Mouse (Mus musculus): ENCODE measurements at regions not wholly inside any gene's neighbourhood (a gene's known extent, or its start where the extent isn't known, plus 50 kb on each side); places are given as distances from the start of the nearest gene placed in this dataset.

DNA sequence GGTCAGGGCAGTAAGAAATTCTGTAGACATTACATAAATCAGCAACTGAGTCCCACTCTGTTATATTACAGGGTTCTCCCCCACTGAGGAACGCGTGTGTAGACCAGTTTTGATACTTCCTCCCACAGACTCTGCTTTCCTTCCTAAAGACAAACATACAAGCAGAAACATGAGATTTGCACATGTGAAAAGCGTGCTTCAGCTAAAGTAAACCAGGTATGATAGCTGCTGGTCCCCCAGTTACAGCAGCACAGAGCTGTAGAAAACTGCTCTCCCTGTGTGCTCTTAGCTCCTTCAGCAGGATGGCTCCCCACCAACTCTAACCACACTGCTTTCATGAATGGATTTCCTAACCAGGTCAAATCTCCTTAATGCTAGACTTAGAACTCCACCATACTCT lies 175.0 kb downstream of the Spry2 start:
- no peak for DNase-seq
- intact Hi-C loops (cut with DNase I) = no loop called here

- intact Hi-C loops (cut with DNase I) = no loop called here
Observed at GRCm38 (mm10) chr14:105720816-105721510, 175.7 kb downstream of the Spry2 start.

GRCm38 (mm10) chr14:105718676-105719441 lies 177.8 kb downstream of the Spry2 start:
- no peak for DNase-seq
- intact Hi-C loops (cut with DNase I) = no loop called here

More at GRCm38 (mm10) chr14:105720816-105721510, 175.7 kb downstream of the Spry2 start:
- DNase-seq = no peak

GRCm38 (mm10) chr14:105717821-105718220 lies 178.8 kb downstream of the Spry2 start:
- intact Hi-C loops (cut with DNase I) = no loop called here
- DNase-seq = no peak

GRCm38 (mm10) chr14:105708691-105709090 lies 187.9 kb downstream of the Spry2 start:
- intact Hi-C loops (cut with DNase I) = no loop called here
- no peak for DNase-seq

DNA sequence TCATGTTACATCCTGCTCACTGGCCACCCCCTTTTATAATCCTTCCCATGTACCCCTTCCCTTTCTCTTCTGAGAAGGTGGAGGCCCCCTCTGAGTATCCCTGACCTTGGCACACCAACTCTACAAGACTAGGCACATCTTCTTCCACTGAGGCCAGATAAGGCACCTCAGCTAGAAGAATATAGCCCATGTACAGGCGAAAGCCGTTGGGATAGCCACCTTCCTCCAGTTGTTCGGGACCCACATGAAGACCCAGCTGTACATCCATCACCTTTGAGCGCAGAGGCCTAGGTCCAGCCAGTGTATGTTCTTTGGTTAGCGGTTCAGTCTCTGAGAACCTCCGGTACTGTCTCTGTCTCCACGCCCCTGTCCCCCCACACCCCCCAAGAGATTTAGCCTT lies 189.9 kb downstream of the Spry2 start:
- intact Hi-C loops (cut with DNase I) = no loop called here

GRCm38 (mm10) chr14:105698616-105699015 lies 198.0 kb downstream of the Spry2 start:
- DNase-seq = no peak
- intact Hi-C loops (cut with DNase I) = no loop called here

More for the DNA sequence above, 189.9 kb downstream of the Spry2 start:
- no peak for DNase-seq

- DNase-seq = no peak
- intact Hi-C loops (cut with DNase I) = no loop called here
Observed at GRCm38 (mm10) chr14:105698086-105698485, 198.5 kb downstream of the Spry2 start.

DNA sequence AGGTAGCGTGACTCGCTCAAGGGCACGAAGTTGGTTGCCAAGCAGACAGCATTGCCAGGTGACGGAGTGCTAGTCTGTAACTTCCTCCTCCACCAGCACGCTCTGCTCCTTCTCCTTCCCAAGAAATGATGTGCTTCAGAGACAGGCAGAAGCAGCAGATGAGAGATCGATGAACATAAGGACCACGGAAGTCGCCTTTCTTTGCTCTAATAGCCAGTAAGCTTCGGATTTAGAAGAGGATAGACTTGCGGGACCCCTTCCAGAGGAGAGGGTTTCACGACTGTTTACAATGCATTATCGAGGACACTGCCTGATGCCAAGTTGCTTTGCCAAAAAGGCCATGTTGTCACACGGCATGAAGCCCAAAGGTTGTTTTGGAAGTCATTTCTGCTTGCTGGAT lies 199.2 kb downstream of the Spry2 start:
- no peak for DNase-seq
- intact Hi-C loops (cut with DNase I) = no loop called here

DNA sequence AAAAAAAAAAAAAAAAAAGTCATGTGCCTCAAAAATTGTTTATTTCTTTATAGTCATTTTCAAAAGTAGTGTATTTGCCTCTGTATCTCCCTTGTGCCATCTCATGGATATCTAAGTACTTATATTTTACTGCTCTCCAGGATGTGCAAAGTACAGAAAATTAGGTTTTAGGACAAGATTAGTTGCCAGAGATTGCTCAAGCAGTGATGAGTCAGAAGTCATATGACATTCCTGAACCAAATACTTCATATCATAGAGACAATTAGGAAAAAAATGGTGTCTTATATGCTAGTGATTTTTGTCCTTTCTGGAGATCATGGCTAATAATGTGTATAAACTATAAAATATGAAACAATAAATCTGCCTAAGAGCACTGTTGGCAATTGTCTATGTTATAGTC lies 201.7 kb downstream of the Spry2 start:
- intact Hi-C loops (cut with DNase I) = no loop called here
- no peak for DNase-seq

DNA sequence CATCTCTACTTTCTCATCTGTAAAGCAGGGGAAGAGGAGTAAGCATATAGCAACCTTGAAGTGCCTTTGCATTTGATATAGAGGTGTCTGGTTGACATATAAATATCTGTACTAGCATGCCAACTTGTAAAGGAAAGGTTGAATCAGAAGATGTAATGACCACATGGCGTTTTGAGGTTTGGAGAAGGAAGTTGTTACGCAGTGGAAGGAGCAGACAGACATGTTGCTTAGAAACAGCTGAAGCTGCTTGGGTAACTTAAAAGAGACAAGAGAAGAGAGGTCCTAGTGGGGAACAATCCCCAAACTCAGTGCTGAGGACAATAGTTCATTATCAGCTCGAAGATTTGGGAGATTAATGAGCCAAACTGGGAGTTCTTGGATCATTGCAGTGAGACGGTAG lies 202.9 kb downstream of the Spry2 start:
- intact Hi-C loops (cut with DNase I) = no loop called here
- no peak for DNase-seq

GRCm38 (mm10) chr14:105684826-105685465 lies 211.7 kb downstream of the Spry2 start:
- DNase-seq = no peak
- intact Hi-C loops (cut with DNase I) = no loop called here

DNA sequence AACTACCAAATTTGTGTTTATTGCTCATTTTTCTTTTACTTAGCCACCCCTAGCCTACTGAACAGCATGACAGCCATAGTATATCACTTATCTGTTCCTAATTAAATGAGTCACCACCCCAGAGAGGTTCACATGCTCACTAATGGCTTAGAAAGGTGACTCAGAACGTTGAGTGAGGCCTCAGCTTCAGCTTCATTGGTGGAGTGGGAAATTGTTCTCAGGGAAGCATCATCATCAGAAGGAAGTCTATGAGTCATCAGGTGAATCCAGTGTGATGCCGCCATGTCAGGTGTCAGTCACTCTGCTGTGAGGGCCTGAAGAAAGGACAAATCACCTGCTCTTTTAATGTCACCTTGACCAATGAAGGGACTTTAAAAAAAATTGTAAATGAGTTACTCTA lies 212.3 kb downstream of the Spry2 start:
- intact Hi-C loops (cut with DNase I) = no loop called here
- no peak for DNase-seq

GRCm38 (mm10) chr14:105676646-105676930 lies 220.0 kb downstream of the Spry2 start:
- DNase-seq = peak in 1 of 2 experiments; percentile 12
- intact Hi-C loops (cut with DNase I) = no loop called here

DNA sequence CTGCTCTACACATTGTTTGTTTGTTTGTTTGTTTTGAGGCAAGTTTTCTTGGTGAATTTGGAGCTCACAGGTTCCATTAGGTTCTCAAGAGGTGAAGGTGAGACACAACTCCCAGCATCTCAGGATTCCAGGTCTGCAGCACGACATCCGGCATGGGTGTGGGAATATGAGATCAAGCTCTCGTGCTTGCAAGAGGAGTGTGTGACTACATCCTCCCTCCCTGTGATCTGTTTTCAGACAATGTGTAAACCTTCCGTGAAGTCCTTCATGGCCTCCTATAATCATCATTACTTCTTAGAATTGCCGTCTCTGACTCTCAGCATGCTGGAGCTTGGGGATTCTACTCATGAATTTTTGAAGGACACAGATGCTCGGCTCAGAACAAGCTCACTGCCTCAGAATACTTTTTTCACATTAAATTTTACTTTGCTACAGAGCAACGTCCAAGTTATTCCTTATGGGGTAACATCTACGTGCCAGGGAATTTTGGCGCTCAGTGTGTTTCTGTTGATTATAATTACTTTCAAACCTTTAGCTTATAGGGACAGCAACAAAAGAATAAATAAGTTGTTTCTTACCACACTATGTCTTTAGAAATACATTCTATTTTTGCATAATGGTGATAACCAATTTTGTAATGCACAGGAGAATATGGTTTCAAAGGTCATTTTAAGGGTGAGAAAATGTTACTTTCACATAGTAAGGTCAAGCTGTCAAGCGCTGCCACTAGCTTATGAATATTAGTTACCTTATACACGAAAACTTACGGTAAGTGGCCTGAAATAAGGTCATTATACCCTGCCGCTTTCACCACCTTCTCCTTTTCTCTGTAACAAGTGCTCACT lies 220.6 kb downstream of the Spry2 start:
- intact Hi-C loops (cut with DNase I) = no loop called here
- DNase-seq = no peak

DNA sequence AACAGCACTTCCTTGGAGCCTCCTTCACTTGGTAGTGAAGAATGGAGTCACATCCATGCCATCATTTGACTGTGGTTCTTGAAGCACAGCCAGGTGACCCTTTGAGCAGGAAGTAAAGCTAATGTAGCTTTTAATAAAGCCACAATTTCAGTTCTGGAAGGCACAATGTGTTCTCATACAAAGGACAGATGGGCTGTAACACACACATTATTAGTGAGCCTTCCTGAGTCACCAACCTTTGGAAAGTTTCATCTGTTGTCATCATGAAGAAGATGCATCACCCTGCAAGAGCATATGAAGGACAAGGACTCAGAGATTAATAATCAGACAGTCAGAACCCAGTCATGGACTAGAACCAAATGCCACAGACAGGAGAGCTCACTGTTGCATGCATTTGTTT lies 221.6 kb downstream of the Spry2 start:
- DNase-seq = no peak
- intact Hi-C loops (cut with DNase I) = no loop called here

DNA sequence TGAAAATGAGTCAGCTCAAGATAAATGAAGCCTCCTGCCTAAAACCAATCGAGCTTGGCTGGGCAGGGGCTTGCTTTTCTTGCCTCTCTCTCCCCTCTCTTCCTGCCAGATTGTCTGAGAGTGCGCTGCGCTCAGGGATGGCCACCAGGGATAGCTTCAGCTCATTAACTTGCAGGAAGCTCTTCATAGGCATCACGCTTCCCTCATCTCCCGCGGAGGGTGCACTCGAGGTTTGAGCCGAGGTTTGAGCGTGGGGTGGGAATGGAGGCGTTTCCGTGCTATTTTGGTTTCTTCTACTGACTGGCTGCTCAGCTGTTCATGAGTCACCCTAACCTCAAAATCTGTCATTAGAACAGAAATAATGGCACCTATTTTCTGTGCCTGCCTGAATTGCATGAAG lies 227.7 kb downstream of the Spry2 start:
- peak; percentile 9 to 31 for DNase-seq
- intact Hi-C loops (cut with DNase I) = no loop called here

DNA sequence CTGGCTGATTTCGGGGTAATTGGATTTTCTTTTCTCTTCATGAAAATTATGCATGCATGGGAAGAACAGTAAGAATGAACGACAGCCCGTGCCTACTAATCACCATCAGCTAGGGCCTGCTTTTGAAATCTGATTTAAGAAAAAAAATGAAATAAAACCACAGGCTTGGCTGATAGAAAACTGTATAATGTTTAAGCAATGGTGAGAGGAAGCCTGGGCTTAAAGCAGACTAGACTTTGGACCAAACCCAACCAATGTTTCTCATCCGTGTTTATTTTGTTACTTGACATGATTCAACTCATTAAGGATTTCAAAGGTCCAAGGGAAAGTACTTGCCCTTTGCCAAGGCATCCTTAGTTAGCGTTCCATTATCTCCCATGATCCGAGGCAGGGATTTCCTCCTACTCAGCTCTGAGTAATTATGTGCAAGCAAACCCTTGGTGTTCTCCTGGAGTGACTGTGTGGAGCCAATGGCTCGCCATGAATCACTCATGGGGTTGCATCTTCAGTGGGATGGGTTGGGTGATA lies 231.9 kb downstream of the Spry2 start:
- intact Hi-C loops (cut with DNase I) = no loop called here
- DNase-seq = no peak

DNA sequence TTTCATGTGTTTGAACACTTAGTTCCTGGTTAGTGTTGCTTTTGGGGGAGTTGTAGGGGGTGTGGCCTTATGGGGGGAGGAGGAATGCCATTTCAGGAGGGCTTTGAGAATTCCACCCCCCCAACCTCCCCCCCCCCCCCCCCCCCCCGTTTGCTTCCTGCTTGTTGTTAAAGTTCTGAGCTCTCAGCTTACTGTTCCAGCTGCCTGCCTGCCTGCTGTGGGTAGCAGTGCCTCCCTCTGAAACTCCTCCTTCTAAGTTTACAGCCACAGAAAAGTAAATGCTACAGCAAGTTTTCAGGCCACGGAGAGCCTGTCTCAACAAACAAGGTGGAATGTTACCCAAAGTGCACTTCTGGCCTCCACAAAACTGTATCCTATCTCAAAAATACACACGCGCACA lies 233.1 kb downstream of the Spry2 start:
- intact Hi-C loops (cut with DNase I) = no loop called here
- no peak for DNase-seq

DNA sequence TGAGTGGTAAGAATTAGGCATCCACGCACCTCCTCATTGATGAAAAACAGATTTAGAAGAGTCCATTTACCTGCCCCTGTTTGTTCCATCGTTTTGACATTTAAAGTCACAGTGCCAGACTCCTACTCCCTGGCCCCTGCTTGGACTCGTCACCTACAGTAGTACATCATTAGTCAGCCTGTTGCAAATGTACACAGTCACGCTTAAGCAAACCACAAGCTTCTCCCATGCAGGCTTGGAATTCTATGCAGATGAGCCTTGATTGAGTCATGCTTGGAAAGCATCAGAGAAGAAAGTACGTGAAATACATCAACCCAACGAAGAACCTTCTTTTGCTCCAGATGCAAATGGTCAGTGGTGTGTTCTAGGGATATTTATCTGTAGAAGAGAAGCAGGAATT lies 233.8 kb downstream of the Spry2 start:
- no peak for DNase-seq
- intact Hi-C loops (cut with DNase I) = no loop called here

- intact Hi-C loops (cut with DNase I) = no loop called here
- DNase-seq = no peak
Observed at GRCm38 (mm10) chr14:105658316-105658715, 238.3 kb downstream of the Spry2 start.

Measured in heart, postnatal 36 days (tissue).